Mouse (Mus musculus) retina, adult 2 months (tissue): ENCODE results near the gene 1110065P20Rik.
A peak's percentile ranks its signal among the peaks of the same experiment; 100 is the strongest.

Experiments used
- DNase-seq: peaks from one replicate; pipeline ENCODE4 v3.0.0-alpha.2; 2012; ENCODE audit warnings: low read depth, low spot score

Gene 1110065P20Rik

GRCm38 (mm10) chr4:124843493-124843892 lies 7.5 kb downstream of the 1110065P20Rik start:
- DNase-seq, result no peak

GRCm38 (mm10) chr4:124840998-124841397 lies 10.0 kb downstream of the 1110065P20Rik start:
- no peak for DNase-seq

DNA sequence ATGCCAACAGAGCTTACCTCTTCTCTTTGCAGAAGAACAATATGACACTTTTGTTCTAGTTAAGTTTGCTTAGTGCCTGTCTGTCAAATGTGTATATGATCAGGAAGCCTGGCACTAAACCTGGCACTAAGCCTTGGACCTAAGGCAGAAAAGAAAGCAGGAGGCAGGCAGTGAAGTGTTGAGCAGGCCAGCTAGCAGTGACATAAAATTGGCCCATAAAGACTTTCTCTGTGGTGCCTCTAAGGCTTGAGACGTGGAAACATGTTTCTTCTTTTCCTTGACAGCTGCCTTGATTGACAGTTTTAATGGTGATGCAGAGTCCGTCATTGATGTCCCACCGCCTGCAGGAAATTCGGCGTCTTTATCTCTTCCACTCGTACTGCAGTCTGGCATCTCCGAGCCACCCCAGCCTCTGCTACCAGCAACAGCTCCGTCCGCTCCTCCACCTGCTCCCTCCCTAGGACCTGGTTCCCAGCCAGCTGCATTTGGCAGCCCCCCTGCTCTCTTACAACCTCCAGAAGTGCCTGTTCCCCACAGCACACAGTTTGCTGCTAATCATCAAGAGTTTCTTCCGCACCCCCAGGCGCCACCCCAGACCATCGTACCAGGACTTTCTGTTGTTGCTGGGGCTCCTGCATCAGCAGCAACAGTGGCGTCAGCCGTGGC lies 12.8 kb downstream of the 1110065P20Rik start:
- no peak for DNase-seq

- DNase-seq, result no peak
Observed at GRCm38 (mm10) chr4:124832796-124833195, 18.2 kb downstream of the 1110065P20Rik start.

DNA sequence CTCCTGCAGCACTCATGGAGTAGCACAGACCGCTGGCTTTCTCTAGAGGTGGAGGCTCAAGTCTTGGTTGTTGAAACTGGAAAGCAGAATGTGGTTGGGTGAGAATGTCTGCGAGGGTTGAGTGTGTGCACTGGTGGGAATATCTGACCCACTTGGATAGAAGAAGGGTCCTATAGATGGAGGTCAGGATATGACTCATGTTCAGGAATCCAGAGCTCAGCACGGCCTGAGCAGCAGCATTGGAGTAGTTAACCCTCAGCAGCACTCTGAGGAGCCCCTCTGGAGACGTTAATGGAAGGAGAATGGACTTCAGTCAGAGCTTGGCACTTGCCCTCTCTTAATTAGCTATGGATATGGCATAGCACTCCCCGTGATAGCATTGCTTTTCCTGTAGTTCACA lies 21.3 kb downstream of the 1110065P20Rik start:
- DNase-seq, result no peak

DNA sequence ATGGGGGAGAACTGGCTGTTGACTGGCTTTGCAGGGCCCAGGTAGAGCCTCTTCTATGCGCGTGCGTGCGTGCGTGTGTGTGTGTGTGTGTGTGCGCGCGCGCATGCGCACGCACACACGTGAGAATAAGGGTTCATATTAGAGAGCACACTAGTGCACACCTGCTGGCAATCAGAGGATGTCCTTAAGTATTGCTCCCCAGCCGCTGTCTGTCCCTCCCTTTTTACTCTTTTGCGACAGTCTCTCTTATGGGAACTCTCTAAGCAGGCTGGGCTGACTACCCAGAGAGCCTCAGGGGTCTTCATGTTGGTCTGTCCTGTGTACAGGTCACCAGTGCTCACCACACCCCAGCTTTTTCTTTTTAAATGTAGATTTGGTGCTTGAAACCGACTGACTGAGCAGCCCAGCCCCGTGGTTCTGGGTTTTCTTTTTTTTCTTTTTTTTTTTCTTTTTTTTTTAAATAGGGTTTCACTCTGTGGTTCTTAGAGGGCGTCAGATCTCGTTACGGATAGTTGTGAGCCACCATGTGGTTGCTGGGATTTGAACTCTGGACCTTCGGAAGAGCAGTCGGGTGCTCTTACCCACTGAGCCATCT lies 25.5 kb downstream of the 1110065P20Rik start:
- no peak for DNase-seq

DNA sequence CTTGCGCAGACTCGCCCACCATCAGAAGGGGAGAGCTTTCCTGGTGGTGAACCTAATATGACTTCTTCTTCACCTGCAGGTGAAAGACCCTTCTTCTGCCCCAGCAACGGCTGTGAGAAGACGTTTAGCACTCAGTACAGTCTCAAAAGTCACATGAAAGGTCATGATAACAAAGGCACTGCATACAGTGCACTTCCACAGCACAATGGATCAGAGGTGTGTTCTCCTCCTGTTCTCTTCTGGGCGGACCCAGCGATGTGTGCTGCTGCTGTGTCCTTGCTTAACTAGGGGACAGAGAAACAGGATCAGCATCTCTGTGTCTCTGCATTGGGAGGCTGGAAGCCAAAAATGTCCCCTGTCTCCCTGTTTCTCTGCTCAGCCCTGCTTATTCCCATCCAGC lies 26.0 kb downstream of the 1110065P20Rik start:
- no peak for DNase-seq

DNA sequence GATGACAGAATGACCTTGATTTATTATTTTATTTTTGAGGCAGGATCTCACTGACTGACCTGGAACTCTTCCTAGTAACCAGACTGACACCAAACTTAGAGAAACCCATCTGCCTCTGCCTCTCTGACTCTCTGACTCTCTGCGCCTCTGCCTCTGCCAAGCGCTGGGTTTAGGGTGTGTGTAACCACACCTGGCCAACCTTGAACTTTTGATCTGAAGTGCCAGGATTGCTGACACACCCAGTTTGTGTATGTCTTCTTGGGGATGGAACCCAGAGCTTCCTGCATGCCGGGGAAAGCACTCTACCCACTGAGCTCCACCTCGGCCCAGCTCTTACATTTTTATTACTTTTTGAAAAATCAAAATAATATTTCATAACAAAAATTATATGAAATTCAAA lies 32.2 kb downstream of the 1110065P20Rik start:
- no peak for DNase-seq

- peak; percentile 75 for DNase-seq
Observed at GRCm38 (mm10) chr4:124817803-124818202, 33.2 kb downstream of the 1110065P20Rik start.

- no peak for DNase-seq
Observed at GRCm38 (mm10) chr4:124815901-124816300, 35.1 kb downstream of the 1110065P20Rik start.

DNA sequence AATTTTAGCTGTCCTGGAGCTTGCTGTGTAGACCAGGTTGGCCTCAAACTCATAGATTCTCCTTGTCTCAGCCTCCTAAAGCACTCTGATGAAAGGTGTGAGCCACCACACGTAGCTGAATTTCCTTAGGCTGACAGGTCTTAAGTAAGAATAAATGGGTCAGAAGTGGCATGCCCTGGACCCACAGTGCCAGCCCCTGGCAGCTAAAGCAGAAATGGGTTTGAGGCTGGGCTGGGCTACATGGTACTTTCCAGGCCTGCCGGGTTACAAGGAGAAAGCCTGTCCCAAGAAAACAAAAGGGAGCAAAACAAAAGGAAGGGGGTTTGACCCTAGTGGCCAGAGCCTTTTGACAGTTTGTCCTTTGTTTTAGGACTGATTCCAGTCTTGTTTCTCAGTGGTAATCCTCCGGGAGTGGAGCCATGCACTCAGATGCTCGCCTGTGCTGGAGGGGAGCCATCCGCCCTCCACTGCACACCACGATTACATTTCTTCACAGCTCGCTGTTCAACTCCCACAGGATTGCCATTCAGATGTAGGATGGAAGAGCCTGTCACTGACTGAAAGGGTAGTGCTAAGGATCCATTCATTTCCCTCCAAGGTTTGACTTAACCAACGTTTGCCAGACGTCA lies 39.5 kb downstream of the 1110065P20Rik start:
- no peak for DNase-seq

GRCm38 (mm10) chr4:124810056-124810455 lies 40.9 kb downstream of the 1110065P20Rik start:
- DNase-seq, result no peak

DNA sequence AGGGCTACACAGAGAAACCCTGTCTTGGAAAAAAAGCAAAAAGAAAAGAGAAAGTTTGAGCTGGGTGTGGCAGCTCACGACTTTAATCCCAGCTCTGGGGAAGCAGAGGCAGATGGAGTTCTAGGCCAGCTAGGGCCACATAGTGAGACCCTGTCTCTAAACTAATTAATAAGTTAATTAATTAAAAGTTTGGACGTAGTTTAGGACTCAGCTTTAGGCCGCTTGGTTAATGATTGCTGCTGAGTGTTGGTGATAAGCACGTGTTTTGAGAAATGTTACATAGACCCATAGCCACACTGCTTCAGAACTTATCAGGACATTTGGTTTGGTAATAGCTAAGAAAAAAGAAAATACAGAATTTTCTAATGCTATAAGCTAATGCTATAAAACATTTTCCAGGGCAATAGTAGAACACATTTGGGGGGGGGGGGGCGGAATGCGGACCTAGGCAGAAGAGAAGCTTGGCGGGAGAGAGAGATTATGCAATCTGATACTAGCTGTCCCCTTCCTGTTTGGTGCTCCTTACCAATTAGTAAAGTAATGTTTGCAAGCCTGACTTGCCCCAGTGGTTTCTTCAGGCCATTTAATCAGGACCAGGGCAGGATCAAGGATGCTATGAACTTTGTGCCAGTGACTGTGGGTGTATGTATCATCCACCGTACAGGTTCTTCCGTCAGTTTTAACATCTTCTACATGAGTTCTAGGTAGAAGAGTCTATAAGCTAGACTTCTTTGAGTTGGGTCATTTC lies 41.7 kb downstream of the 1110065P20Rik start:
- no peak for DNase-seq

GRCm38 (mm10) chr4:124808511-124808910 lies 42.5 kb downstream of the 1110065P20Rik start:
- no peak for DNase-seq

GRCm38 (mm10) chr4:124803406-124803805 lies 47.6 kb downstream of the 1110065P20Rik start:
- DNase-seq, result no peak

- DNase-seq, result peak; percentile 97
Observed at GRCm38 (mm10) chr4:124802309-124803260, 48.4 kb downstream of the 1110065P20Rik start.

GRCm38 (mm10) chr4:124801552-124802308 lies 49.3 kb downstream of the 1110065P20Rik start, which contains the start of gene Mtf1:
Mtf1 (plus strand) TSS chr4:124802104.
- peak; percentile 75 for DNase-seq
